Mouse (Mus musculus) ES-CJ7 (cell line): ENCODE data around the gene Ugt1a7c.

Source experiments
- DNase-seq: peaks from one replicate; pipeline ENCODE4 v3.0.0; 2011; ENCODE audit warnings: low read depth, low spot score

The Ugt1a7c gene

GRCm38 (mm10) chr1:88195687-88196086 is 100.8 kb downstream of the Ugt1a7c start:
- DNase-seq = no peak

- DNase-seq = no peak
Observed at GRCm38 (mm10) chr1:88197443-88197842, 102.6 kb downstream of the Ugt1a7c start.

GRCm38 (mm10) chr1:88199996-88200395 is 105.1 kb downstream of the Ugt1a7c start:
- DNase-seq = no peak

GRCm38 (mm10) chr1:88200456-88200855 is 105.6 kb downstream of the Ugt1a7c start, which contains the start of gene Ugt1a2:
Gene Ugt1a2 (plus strand): TSS chr1:88200601.
- no peak for DNase-seq

GRCm38 (mm10) chr1:88205294-88205922 is 110.5 kb downstream of the Ugt1a7c start, which contains the start of gene Dnajb3:
Gene Dnajb3 (minus strand): TSS chr1:88205782.
- DNase-seq = peak; percentile 82

GRCm38 (mm10) chr1:88206843-88207479 is 112.1 kb downstream of the Ugt1a7c start:
- DNase-seq = no peak

GRCm38 (mm10) chr1:88211812-88212211 is 117.0 kb downstream of the Ugt1a7c start, which contains the start of gene Ugt1a1:
Gene Ugt1a1 (plus strand): TSS chr1:88211959.
- DNase-seq = no peak

- no peak for DNase-seq
Observed at GRCm38 (mm10) chr1:88212341-88213045, 117.6 kb downstream of the Ugt1a7c start.

GRCm38 (mm10) chr1:88213061-88213460 is 118.2 kb downstream of the Ugt1a7c start:
- DNase-seq = no peak

- no peak for DNase-seq
Observed at GRCm38 (mm10) chr1:88213766-88214461, 119.1 kb downstream of the Ugt1a7c start.

- DNase-seq = no peak
Observed at GRCm38 (mm10) chr1:88214462-88214952, 119.6 kb downstream of the Ugt1a7c start.

- peak; percentile 14 for DNase-seq
Observed at GRCm38 (mm10) chr1:88215466-88216380, 120.9 kb downstream of the Ugt1a7c start.

- no peak for DNase-seq
Observed at GRCm38 (mm10) chr1:88216551-88216950, 121.7 kb downstream of the Ugt1a7c start.

- peak; percentile 32 for DNase-seq
Observed at GRCm38 (mm10) chr1:88217144-88217543, 122.3 kb downstream of the Ugt1a7c start.

GRCm38 (mm10) chr1:88217576-88217975 is 122.7 kb downstream of the Ugt1a7c start:
- no peak for DNase-seq

- peak; percentile 32 for DNase-seq
Observed at GRCm38 (mm10) chr1:88218051-88218450, 123.2 kb downstream of the Ugt1a7c start.

- no peak for DNase-seq
Observed at GRCm38 (mm10) chr1:88218591-88218990, 123.7 kb downstream of the Ugt1a7c start.

- no peak for DNase-seq
Observed at GRCm38 (mm10) chr1:88219054-88219453, 124.2 kb downstream of the Ugt1a7c start.

GRCm38 (mm10) chr1:88220336-88220735 is 125.5 kb downstream of the Ugt1a7c start:
- DNase-seq = peak; percentile 57

- no peak for DNase-seq
Observed at GRCm38 (mm10) chr1:88222216-88222615, 127.4 kb downstream of the Ugt1a7c start.
